Mouse (Mus musculus) urinary bladder, postnatal 25 days (tissue): Measurements from ENCODE around the gene Olfr532.
"Not testable (repeated sequence)": the region's sequence is repeated elsewhere in the genome, so short reads cannot be mapped to it uniquely, and the experiment has no call there.

Experiments
- DNase-seq: peaks from one replicate; pipeline ENCODE4 v3.0.0; 2022; ENCODE audit warnings: low spot score

The Olfr532 gene

GRCm38 (mm10) chr7:140421539-140421938 is at the start of gene Olfr532:
Gene Olfr532 (minus strand): TSS chr7:140421639.
- DNase-seq: no peak

GRCm38 (mm10) chr7:140463070-140463469 is 41.6 kb upstream of the Olfr532 start, which contains the start of gene Olfr533:
Gene Olfr533 (plus strand): TSS chr7:140463370.
- not testable (repeated sequence) for DNase-seq

GRCm38 (mm10) chr7:140443141-140443540 is 21.7 kb upstream of the Olfr532 start:
- DNase-seq: no peak

DNA sequence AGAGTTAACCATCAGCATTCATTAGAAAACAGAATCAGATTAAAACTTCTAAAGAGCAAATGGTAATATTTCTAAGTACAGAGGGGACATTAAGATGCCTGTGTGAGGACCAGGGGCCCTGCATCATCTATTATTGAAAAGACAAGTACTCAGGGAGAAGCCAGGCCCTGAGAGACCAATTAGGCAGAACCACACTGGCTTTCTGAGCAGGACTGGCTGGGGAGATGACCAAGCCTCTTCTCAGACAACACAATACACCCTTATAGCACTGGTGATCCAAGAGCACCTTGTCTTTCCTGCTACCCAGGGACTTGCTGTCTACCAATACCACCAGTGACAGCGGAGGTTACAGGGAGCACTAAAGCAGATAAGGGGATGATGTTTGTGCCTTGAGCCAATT is 18.6 kb downstream of the Olfr532 start, which contains the start of gene Olfr531:
TSS of gene Olfr531 (minus strand) at position 101 of the 400 bp plus-strand sequence.
- no peak for DNase-seq

GRCm38 (mm10) chr7:140376911-140377310 is 44.5 kb downstream of the Olfr532 start:
- DNase-seq: no peak

DNA sequence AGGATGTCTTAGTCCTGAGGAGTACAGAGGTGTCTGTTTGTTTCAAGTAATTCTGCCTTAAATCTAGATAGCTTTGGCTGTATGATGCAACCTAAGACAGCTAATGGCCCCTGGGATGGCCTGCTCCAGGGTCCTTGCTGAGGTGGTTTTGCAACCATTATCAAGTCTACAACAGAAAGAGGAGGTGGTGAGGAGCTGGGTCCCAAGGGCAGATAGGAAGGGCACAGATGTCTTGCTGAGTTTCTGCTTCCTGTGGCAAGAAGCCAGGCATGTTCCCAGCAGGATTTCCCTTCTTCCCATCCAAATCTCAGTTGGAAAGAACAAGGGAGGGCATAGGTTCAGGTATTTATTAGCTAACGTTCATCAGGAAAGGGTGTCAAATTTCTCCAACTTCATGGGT is 45.2 kb downstream of the Olfr532 start, which contains the start of gene Olfr530:
TSS of gene Olfr530 (minus strand) at position 101 of the 400 bp plus-strand sequence.
- DNase-seq: no peak

DNA sequence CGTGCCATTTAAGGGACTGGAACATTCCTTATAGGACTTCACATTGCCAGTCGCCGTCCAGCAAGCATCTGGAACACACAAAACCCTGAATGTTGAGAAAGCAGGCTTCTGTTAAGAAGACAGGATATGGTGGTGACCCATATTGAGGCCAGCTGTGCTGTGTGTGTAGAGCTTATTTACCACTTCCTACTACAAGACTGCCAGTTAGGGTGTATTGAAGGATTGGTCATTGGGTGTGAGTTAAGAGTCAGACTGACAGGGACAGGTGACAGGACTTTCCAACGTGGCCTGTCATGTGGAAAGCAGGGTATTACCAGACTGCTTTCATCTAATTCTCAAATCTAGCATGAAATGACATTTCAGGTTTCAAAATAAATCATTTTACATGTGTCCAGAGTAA is 47.1 kb downstream of the Olfr532 start:
- DNase-seq: no peak
